24 mouse cellular contexts compared by ENCODE assay signal in the genomic region with DNA sequence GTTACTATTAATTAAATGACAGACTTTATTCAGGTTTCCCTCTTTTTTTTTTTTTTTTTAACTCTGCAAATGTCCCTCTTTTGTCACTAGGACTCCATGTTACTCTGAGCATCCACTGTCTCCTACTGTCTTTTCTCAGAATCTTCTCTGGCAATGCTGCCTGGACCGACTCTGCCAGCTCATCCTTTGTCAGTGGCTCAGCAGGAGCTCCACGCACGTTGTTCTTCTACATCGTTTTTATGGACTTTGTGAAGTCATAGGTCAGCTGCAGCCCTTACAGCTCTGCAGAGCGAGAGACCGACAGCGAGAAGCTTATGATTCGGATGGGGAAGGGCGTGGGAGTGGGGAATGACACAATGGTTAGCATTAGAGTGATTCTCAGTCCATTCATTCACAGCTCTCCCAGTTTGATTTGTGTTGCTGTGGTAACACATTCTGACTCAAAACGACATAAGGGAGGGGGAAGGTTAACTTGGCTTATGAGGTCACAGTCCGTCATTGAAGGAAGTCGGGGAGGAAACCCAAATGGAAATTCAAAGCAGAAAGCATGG.
DNase-seq lines count a peak whose midpoint lies in the region; ATAC-seq and TF ChIP-seq lines count a peak whose summit lies in the region.
"Had no signal": no experiment of that assay in that cellular context is flagged by ENCODE, and none has a peak within 500 bp of the region (broad histone marks: within the 10 kb centered on the region; RNA-seq: fewer than 3 reads in every experiment).

No protein-coding gene starts in this region.

- no peaks in the 10 kb centered on the region for H3K9me3 ChIP-seq in hindbrain, embryonic 10.5 days
- no peaks in the 10 kb centered on the region for H3K9me3 ChIP-seq in hindbrain, embryonic 14.5 days (ENCODE audit: control insufficient read depth, low read length)
- no peaks in the 10 kb centered on the region; the same call in 1 of the 2 replicates for H3K9me3 ChIP-seq in midbrain, embryonic 10.5 days (replicated peaks)
- no peaks in the 10 kb centered on the region for H3K9me3 ChIP-seq in midbrain, embryonic 15.5 days
- no peaks in the 10 kb centered on the region for H3K9me3 ChIP-seq in hindbrain, postnatal 0 days (ENCODE audit: low read length)
- H3K9me3 ChIP-seq: forebrain, embryonic 10.5 days; heart, embryonic 10.5 days; intestine, embryonic 15.5 days; limb, embryonic 15.5 days; lung, embryonic 15.5 days; stomach, embryonic 15.5 days had no signal

- 0 out of 2 replicates have a peak overlapping the region, but pooled peaks have one; percentile 29 for H3K27ac ChIP-seq in hindbrain, embryonic 10.5 days
- H3K27ac ChIP-seq in hindbrain, embryonic 14.5 days, result no peak overlapping the region
- no peak overlapping the region for H3K27ac ChIP-seq in midbrain, embryonic 10.5 days (replicated peaks)
- H3K27ac ChIP-seq in midbrain, embryonic 15.5 days, result no peak overlapping the region
- H3K27ac ChIP-seq in hindbrain, postnatal 0 days, result no peak overlapping the region
- H3K27ac ChIP-seq: forebrain, embryonic 10.5 days; heart, embryonic 10.5 days; intestine, embryonic 15.5 days; limb, embryonic 15.5 days; liver, embryonic 14.5 days; lung, embryonic 15.5 days; stomach, embryonic 15.5 days had no signal

- H3K4me2 ChIP-seq in hindbrain, embryonic 14.5 days (replicated peaks), result no peak overlapping the region
- H3K4me2 ChIP-seq in midbrain, embryonic 15.5 days, result no peak overlapping the region
- 0 out of 2 replicates have a peak overlapping the region, but pooled peaks have one; percentile 7 for H3K4me2 ChIP-seq in hindbrain, postnatal 0 days (ENCODE audit: low read depth, low read length)
- H3K4me2 ChIP-seq: intestine, embryonic 15.5 days; limb, embryonic 15.5 days; lung, embryonic 15.5 days; stomach, embryonic 15.5 days had no signal

- ATAC-seq in hindbrain, embryonic 14.5 days (ENCODE audit: low FRiP score), result no peak
- no peak for ATAC-seq in midbrain, embryonic 15.5 days (replicated peaks)
- 0 out of 2 replicates have a peak, but pooled peaks have one; percentile 53 for ATAC-seq in hindbrain, postnatal 0 days
- ATAC-seq: intestine, embryonic 15.5 days had no signal

- H3K4me3 ChIP-seq in hindbrain, embryonic 10.5 days, result no peak overlapping the region
- no peak overlapping the region for H3K4me3 ChIP-seq in hindbrain, embryonic 14.5 days (replicated peaks; ENCODE audit: low read length)
- H3K4me3 ChIP-seq in midbrain, embryonic 10.5 days, result no peak overlapping the region
- H3K4me3 ChIP-seq in midbrain, embryonic 15.5 days, result no peak overlapping the region
- H3K4me3 ChIP-seq in hindbrain, postnatal 0 days (ENCODE audit: low read length), result no peak overlapping the region
- H3K4me3 ChIP-seq: forebrain, embryonic 10.5 days; heart, embryonic 10.5 days; intestine, embryonic 15.5 days; limb, embryonic 15.5 days; lung, embryonic 15.5 days; megakaryocyte, embryonic 14.5 days; stomach, embryonic 15.5 days had no signal

- peaks cover 6% of the 10 kb centered on the region for H3K4me1 ChIP-seq in hindbrain, embryonic 10.5 days (replicated peaks)
- no peaks in the 10 kb centered on the region for H3K4me1 ChIP-seq in hindbrain, embryonic 14.5 days (replicated peaks; ENCODE audit: control insufficient read depth, insufficient read depth, low read length)
- H3K4me1 ChIP-seq in midbrain, embryonic 10.5 days, result peaks cover 3% of the 10 kb centered on the region; the same call in 1 of the 2 replicates
- H3K4me1 ChIP-seq in midbrain, embryonic 15.5 days, result 0 out of 2 replicates have a peak, but pooled peaks cover 3% of the 10 kb centered on the region
- no peaks in the 10 kb centered on the region for H3K4me1 ChIP-seq in hindbrain, postnatal 0 days (ENCODE audit: insufficient read depth, low read length)
- H3K4me1 ChIP-seq: forebrain, embryonic 10.5 days; heart, embryonic 10.5 days; intestine, embryonic 15.5 days; limb, embryonic 15.5 days; lung, embryonic 15.5 days; megakaryocyte, embryonic 14.5 days; stomach, embryonic 15.5 days had no signal

- no peaks in the 10 kb centered on the region for H3K27me3 ChIP-seq in hindbrain, embryonic 10.5 days (ENCODE audit: insufficient read depth, poor library complexity, severe bottlenecking)
- no peaks in the 10 kb centered on the region for H3K27me3 ChIP-seq in hindbrain, embryonic 14.5 days (ENCODE audit: control insufficient read depth, insufficient read depth, low read length)
- no peaks in the 10 kb centered on the region for H3K27me3 ChIP-seq in midbrain, embryonic 10.5 days (ENCODE audit: low read depth, poor library complexity, severe bottlenecking)
- H3K27me3 ChIP-seq in midbrain, embryonic 15.5 days (replicated peaks), result no peaks in the 10 kb centered on the region
- H3K27me3 ChIP-seq in hindbrain, postnatal 0 days (ENCODE audit: insufficient read depth, low read length), result no peaks in the 10 kb centered on the region
- H3K27me3 ChIP-seq: intestine, embryonic 15.5 days; limb, embryonic 15.5 days; lung, embryonic 15.5 days; megakaryocyte, embryonic 14.5 days; stomach, embryonic 15.5 days had no signal

- no peak for TF ChIP-seq CTCF in hindbrain, postnatal 0 days (IDR thresholded peaks at IDR 0.05; ENCODE audit: low read depth)

- DNase-seq in cerebellum, postnatal 14 days, result peak; percentile 38 to 50
- no peak for DNase-seq in cerebellum, adult 11 months
- DNase-seq in hindbrain, embryonic 10.5 days (ENCODE audit: low spot score), result peak; percentile 8
- no peak for DNase-seq in hindbrain, embryonic 14.5 days (ENCODE audit: low spot score)
- DNase-seq in midbrain, embryonic 10.5 days (ENCODE audit: low spot score), result peak; percentile 17
- DNase-seq in hindbrain, postnatal 0 days (ENCODE audit: low spot score), result peak; percentile 20
- no peak for DNase-seq in heart, postnatal 10 days
- DNase-seq: adrenal gland, postnatal 25 days; cerebellum, adult 2 months; gastrocnemius, postnatal 10 days; kidney, adult 8-10 months; kidney, postnatal 25 days; left cerebral cortex, postnatal 4 days; lung, postnatal 36 days; thymus, postnatal 25 days had no signal

- WGBS in hindbrain, embryonic 10.5 days, result 41% methylated on average over 12 of the region's 12 CpGs
- WGBS in hindbrain, embryonic 14.5 days, result 25% methylated on average over 12 of the region's 12 CpGs
- WGBS in midbrain, embryonic 10.5 days, result 48% methylated on average over 12 of the region's 12 CpGs
- WGBS in midbrain, embryonic 15.5 days, result 35% methylated on average over 12 of the region's 12 CpGs
- 20% methylated on average over 12 of the region's 12 CpGs for WGBS in hindbrain, postnatal 0 days

- no peak overlapping the region for H3K9ac ChIP-seq in hindbrain, embryonic 14.5 days
- no peak overlapping the region for H3K9ac ChIP-seq in midbrain, embryonic 15.5 days
- no peak overlapping the region for H3K9ac ChIP-seq in hindbrain, postnatal 0 days (replicated peaks; ENCODE audit: low read length)
- H3K9ac ChIP-seq: intestine, embryonic 15.5 days; limb, embryonic 15.5 days; liver, embryonic 14.5 days; lung, embryonic 15.5 days; stomach, embryonic 15.5 days had no signal

- intact Hi-C loops in heart, postnatal 10 days (cut with DNase I), result no loop called here

- H3K36me3 ChIP-seq in hindbrain, embryonic 10.5 days, result no peaks in the 10 kb centered on the region
- H3K36me3 ChIP-seq in hindbrain, embryonic 14.5 days (replicated peaks; ENCODE audit: control insufficient read depth, insufficient read depth), result no peaks in the 10 kb centered on the region
- H3K36me3 ChIP-seq in midbrain, embryonic 10.5 days, result no peaks in the 10 kb centered on the region
- H3K36me3 ChIP-seq in midbrain, embryonic 15.5 days (replicated peaks), result no peaks in the 10 kb centered on the region
- no peaks in the 10 kb centered on the region for H3K36me3 ChIP-seq in hindbrain, postnatal 0 days (ENCODE audit: insufficient read depth, low read length)
- H3K36me3 ChIP-seq: forebrain, embryonic 10.5 days; heart, embryonic 10.5 days; intestine, embryonic 15.5 days; limb, embryonic 15.5 days; lung, embryonic 15.5 days; stomach, embryonic 15.5 days had no signal

Comparison
In these comparisons a context has a peak if more than half of its experiments do, and no peak if none do; other contexts are left out.
1. DNase-seq: peak in cerebellum, postnatal 14 days (2 of 2), hindbrain, embryonic 10.5 days (single experiment), midbrain, embryonic 10.5 days (single experiment) and hindbrain, postnatal 0 days (single experiment); none in cerebellum, adult 11 months (single experiment), hindbrain, embryonic 14.5 days (single experiment) and heart, postnatal 10 days (0 of 2).